Mouse (Mus musculus) left cerebral cortex, postnatal 25 days (tissue): Measurements from ENCODE around the gene Hspa12b. TPM values are rescaled to one million over a fixed set of nuclear protein-coding genes. Genes with fewer than 3 reads are reported as not detected.

Experiments
- DNase-seq, 2 experiments: peaks; one replicate each; pipeline ENCODE4 v3.0.0; 2022; ENCODE audit warnings: low spot score in 2 of 2, mixed read lengths in 1 of 2
- intact Hi-C: fragments of 180-260 bp; cut with DNase I; formaldehyde crosslinking; loops from one replicate; pipeline ENCODE4 v1.15.1; 2025
- total RNA-seq, 2 experiments: library from RNA; stranded (reverse); gene quantifications; 2 replicates each; pipeline ENCODE4 v1.2.3; 2021

The Hspa12b gene
- total RNA-seq, 2 experiments from 2014 or later = 8.9 TPM

- intact Hi-C loops = loop anchor here (5.0 kb wide), 1 partner anchor 46 kb away; no protein-coding TSS in a partner anchor
- DNase-seq = no peak
Observed at GRCm38 (mm10) chr2:131143007-131143780, 16.1 kb downstream of the Hspa12b start.

- intact Hi-C loops = no loop called here
- no peak for DNase-seq
Observed at GRCm38 (mm10) chr2:131145121-131145520, 18.0 kb downstream of the Hspa12b start.

- no peak for DNase-seq
- intact Hi-C loops = no loop called here
Observed at GRCm38 (mm10) chr2:131145536-131145935, 18.5 kb downstream of the Hspa12b start.

GRCm38 (mm10) chr2:131146193-131147042 lies 19.3 kb downstream of the Hspa12b start:
- intact Hi-C loops = no loop called here
- peak in 1 of 2 experiments; percentile 40 for DNase-seq

GRCm38 (mm10) chr2:131147043-131147365 lies 19.9 kb downstream of the Hspa12b start:
- intact Hi-C loops = no loop called here
- no peak for DNase-seq

GRCm38 (mm10) chr2:131148353-131149253 lies 21.5 kb downstream of the Hspa12b start:
- no peak for DNase-seq
- intact Hi-C loops = no loop called here

- no peak for DNase-seq
- intact Hi-C loops = no loop called here
Observed at GRCm38 (mm10) chr2:131149254-131149578, 22.1 kb downstream of the Hspa12b start.

GRCm38 (mm10) chr2:131152166-131152730 lies 25.2 kb downstream of the Hspa12b start:
- no peak for DNase-seq
- intact Hi-C loops = no loop called here

GRCm38 (mm10) chr2:131154036-131154435 lies 27.0 kb downstream of the Hspa12b start:
- DNase-seq = no peak
- intact Hi-C loops = no loop called here

- intact Hi-C loops = no loop called here
- no peak for DNase-seq
Observed at GRCm38 (mm10) chr2:131156987-131157386, 29.9 kb downstream of the Hspa12b start.

GRCm38 (mm10) chr2:131159491-131159910 lies 32.4 kb downstream of the Hspa12b start:
- intact Hi-C loops = no loop called here
- DNase-seq = peak in 1 of 2 experiments; percentile 39

GRCm38 (mm10) chr2:131159938-131160581 lies 33.0 kb downstream of the Hspa12b start, which contains the start of gene 1700037H04Rik:
TSS of gene 1700037H04Rik (minus strand) at chr2:131160081.
- intact Hi-C loops = loop anchor here (1.0 to 5.0 kb wide), 2 partner anchors 65 to 118 kb away; partner anchors contain the start of gene Gfra4
- DNase-seq = peak; percentile 96 to 98

GRCm38 (mm10) chr2:131160671-131161111 lies 33.6 kb downstream of the Hspa12b start:
- intact Hi-C loops = loop anchor here (1.0 to 5.0 kb wide), 2 partner anchors 65 to 118 kb away; partner anchors contain the start of gene Gfra4
- peak; percentile 32 to 40 for DNase-seq

- intact Hi-C loops = loop anchor here (5.0 kb wide), 1 partner anchor 122 kb away; the partner anchor contains the start of gene Gfra4
Observed at GRCm38 (mm10) chr2:131163924-131164323, 36.8 kb downstream of the Hspa12b start.

GRCm38 (mm10) chr2:131166172-131166571 lies 39.1 kb downstream of the Hspa12b start:
- no peak for DNase-seq
- intact Hi-C loops = no loop called here

More at GRCm38 (mm10) chr2:131163924-131164323, 36.8 kb downstream of the Hspa12b start:
- DNase-seq = no peak

- intact Hi-C loops = no loop called here
- no peak for DNase-seq
Observed at GRCm38 (mm10) chr2:131167984-131168383, 40.9 kb downstream of the Hspa12b start.

- intact Hi-C loops = no loop called here
- no peak for DNase-seq
Observed at GRCm38 (mm10) chr2:131168914-131169313, 41.8 kb downstream of the Hspa12b start.

- intact Hi-C loops = no loop called here
- peak in 1 of 2 experiments; percentile 16 for DNase-seq
Observed at GRCm38 (mm10) chr2:131170936-131171335, 43.9 kb downstream of the Hspa12b start.
